Mouse (Mus musculus) frontal cortex, postnatal 10 days (tissue): ENCODE results near the gene Gpr155.

Experiments
- DNase-seq, 2 experiments: peaks; one replicate each; pipeline ENCODE4 v3.0.0; 2022; ENCODE audit warnings: low spot score in 2 of 2, mixed read lengths in 1 of 2

Gpr155 gene

DNA sequence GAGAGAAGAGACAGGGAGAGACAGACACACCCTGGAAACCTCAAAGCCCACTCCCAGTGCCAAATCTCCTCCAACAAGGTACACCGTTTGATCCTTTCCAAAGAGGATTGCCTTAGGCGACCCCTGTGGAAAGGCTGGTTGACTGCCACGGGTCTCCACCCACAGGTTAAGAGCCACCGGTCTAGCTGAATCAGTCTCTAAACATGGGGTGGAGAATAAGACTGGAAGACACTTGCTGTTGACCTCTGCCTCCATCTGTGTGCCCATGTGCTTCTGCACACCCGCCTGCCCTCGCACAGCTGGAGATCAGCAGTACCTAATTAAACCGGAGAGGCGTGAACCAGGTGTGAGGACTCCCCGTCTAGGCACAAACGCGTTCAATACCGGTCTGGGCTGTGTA is 63.4 kb downstream of the Gpr155 start:
- no peak for DNase-seq

DNA sequence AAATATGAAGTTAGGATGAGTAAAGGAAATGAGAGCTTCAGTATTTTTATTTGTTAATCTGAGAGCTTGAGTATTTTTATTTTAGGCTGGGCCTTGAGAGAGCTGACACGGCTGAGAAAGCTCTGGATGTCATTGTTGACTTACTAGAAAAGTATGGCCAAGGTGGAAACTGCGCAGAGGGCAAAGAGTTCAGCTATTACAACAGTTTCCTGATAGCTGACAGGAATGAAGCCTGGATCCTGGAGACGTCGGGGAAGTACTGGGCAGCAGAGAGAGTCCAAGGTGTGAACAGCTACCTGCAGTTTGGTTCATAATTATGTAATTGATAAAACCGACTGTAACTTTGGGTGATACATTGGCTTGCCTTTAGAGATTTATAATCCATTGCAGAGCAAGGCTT is 67.2 kb downstream of the Gpr155 start:
- DNase-seq, result no peak

- DNase-seq, result no peak
These were observed 68.9 kb downstream of the Gpr155 start for GRCm38 (mm10) chr2:73317426-73317825.

DNA sequence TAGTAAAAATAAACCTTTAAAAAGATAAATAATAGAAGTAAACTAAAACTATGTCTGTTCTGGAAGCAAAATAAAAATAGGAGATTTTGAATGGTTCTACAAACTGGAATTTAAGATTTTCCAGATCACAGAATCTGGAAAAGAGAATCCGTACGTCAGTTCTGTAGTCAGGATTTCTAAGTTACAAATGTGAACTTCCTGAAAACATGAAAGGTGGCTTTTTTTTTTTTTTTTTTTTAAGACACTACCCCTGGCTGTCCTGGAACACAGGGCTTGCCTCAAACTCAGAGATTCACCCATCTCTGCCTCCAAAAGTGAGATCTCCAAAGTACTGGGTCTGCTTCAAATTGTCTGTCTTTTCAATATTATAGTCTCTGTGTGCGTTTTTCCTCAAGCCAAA is 72.1 kb downstream of the Gpr155 start:
- DNase-seq, result no peak

DNA sequence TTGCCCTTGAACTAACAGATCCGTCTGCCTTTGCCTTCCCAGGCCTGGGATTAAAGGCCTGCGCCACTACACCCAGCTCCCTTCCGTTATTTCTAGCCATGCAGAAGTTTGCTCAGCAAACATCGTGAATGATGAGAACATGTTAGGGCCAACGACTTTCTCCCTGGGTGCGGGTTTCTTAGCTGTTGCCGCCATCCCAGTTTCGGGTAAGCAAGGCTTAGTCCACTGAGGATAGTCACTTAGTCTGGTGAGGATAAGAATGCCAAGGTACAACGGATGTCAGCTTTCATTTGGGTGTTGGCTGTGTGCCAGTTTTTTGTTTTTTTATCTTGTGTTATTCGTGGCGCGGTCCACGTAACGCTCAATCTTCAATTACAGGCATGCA is 73.3 kb downstream of the Gpr155 start:
- DNase-seq, result peak in 1 of 2 experiments; percentile 16

DNA sequence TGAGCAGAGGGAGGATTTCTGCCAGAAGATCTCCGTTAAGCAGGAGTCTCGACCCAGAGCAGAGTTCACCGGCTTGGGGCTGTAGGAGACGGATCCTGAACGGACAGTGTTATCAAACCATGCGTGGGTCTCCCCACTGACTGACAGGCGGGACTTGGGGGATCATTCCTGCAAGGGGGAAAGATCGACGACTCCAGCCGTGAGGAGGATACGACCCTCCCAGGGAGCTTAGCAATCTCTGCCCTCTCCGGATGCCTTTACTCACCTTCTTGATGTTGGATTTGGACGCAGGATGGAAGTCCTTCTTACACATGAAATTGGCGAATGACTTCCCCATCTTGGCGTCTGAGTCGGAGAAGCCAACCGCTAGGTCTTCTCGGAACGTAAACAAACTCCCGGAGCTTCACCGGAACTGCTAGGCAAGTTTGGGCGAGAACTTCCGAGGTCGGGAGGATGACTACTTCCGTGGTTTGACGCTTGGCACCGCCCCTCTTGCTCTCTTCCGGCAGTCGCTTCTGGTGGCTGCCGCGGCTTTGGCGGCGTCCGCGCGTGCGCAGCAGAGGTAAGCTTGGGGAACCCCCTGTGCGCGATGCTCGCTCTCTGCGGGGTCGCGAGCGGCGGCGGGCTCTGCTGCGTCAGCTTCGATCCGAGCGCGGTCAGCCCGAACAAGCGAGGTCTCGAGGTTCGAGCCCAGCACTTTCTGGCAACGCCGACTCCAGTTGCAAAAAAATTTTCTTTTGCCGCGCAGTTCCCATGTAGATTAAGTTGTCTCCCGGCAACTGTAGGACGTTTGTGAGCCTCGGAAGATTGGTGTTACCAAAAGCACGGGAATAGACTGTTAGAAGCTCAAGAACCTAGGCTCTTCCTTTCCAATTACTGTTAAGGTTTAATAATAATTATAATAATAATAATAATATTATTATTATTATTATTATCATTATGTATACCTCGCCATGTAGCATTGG is 73.9 kb downstream of the Gpr155 start, which contains the start of the genes Scrn3 and Cir1:
Gene Scrn3 (plus strand): TSS at position 450 of the 965 bp plus-strand sequence.
Gene Cir1 (minus strand): TSS at position 550 of the 965 bp plus-strand sequence.
- peak; percentile 92 for DNase-seq

- no peak for DNase-seq
These were observed 80.4 kb downstream of the Gpr155 start for GRCm38 (mm10) chr2:73306006-73306405.

- DNase-seq, result no peak
These were observed 81.9 kb downstream of the Gpr155 start for GRCm38 (mm10) chr2:73304506-73304905.

DNA sequence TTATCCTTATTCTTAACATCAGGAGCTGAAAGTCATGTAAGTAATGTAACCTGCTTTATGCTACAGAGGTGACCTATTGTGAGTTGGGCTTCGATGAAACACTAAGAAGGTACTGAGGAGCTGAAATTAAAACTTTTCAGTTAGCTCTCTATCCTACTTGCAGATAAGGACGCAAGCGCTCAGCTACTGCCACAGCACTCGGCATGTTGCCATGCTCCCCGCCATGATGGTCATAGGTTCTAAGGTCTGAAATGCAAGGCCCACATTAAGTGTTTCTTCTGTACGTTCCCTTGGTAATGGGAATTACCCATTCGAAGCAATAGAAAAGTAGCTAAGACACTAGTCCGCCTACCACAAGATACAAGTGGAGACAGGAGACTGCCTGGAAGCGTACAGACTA is 83.7 kb downstream of the Gpr155 start:
- no peak for DNase-seq

DNA sequence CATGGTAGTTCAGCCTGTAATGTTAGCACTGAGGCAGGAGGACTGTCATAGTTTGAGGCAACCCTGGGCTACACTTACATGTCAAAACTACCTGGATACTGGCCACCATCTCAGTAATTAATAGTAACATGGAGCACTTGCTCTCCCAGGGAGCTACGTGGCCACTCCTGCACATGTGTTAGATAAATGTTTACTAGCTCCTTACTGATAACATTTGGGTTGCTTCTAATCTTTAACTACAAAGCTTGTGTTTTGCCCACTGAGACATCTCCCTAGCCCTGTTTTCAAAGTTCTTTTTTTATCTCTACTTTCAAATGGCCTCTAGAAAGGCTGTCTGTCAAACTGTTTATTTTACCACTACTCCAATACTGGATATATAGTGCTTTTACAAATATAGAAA is 84.4 kb downstream of the Gpr155 start:
- DNase-seq, result no peak

GRCm38 (mm10) chr2:73298841-73299240 is 87.5 kb downstream of the Gpr155 start:
- no peak for DNase-seq

DNA sequence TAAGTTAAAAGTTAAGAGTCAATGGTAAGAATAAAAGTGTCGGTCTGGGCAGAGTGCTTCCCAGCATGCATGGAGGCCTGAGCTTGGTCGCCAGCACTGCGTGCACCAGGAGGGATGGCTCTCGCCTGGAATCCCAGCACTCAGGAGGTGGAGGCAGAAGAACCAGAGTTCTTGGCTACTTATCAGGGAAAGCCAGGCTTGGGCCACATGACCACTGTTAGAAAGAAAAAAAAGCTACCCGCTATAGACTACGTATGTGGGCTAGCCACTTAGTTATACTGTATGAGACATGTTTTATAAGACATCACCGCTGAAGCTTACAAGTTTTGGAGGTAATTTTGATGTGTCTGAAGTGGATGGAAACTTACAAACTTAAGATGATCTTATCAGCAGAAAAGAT is 88.2 kb downstream of the Gpr155 start:
- no peak for DNase-seq

GRCm38 (mm10) chr2:73295023-73295422 is 91.3 kb downstream of the Gpr155 start:
- DNase-seq, result no peak
